Comparison of ENCODE assay signal across 21 mouse cellular contexts in the genomic region with DNA sequence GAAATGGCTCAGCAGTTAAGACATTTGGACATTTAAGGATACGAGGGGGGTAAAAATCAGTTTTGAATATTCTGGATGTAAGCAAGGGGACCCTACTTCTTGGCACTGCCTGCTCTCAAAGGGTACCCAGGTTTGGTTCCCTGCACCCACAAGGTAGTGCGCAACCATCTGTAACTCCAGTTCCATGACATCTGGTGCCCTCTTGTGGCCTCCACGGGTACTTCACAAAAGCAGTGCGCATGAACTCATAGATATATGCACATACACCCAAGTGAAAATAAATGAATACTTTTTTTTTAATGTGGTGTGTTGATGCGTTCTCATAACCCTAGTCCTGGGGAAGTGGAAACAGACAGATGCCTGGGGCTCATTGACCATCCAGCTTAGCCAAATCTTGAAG.
DNase-seq lines count a peak whose midpoint lies in the region; ATAC-seq and TF ChIP-seq lines count a peak whose summit lies in the region.
"Had no signal": no experiment of that assay in that cellular context is flagged by ENCODE, and none has a peak within 500 bp of the region (broad histone marks: within the 10 kb centered on the region; RNA-seq: fewer than 3 reads in every experiment).

No protein-coding gene starts in this region.

- peaks cover 67% of the 10 kb centered on the region for H3K9me3 ChIP-seq in megakaryocyte, embryonic 14.5 days

- DNase-seq in layer of hippocampus, adult 2 months (ENCODE audit: low spot score in 2 of 2): no peak
- DNase-seq in layer of hippocampus, postnatal 10 days (ENCODE audit: low spot score in 2 of 2): no peak
- peak; percentile 15 for DNase-seq in ES-CJ7 (ENCODE audit: low read depth, low spot score)
- peak; percentile 35 for DNase-seq in R1 (ENCODE audit: low read depth, low spot score)
- no peak for DNase-seq in embryo, embryonic 11 days
- DNase-seq: adrenal gland, postnatal 25 days; cerebellum, adult 18-20 months; cerebellum, postnatal 10 days; gastrocnemius, postnatal 10 days; kidney, adult 11 months; kidney, postnatal 25 days; layer of hippocampus, postnatal 36 days; thymus, postnatal 25 days had no signal

- no peak for ATAC-seq in megakaryocyte, adult 5-6 weeks (ENCODE audit: poor library complexity, severe bottlenecking)
- ATAC-seq: CD4-positive, CD25-positive, alpha-beta regulatory T cell, adult 4 months; Patski had no signal

- no peak overlapping the region for H3K4me3 ChIP-seq in layer of hippocampus, adult 2 months
- peak overlapping the region; percentile 55 for H3K4me3 ChIP-seq in megakaryocyte, embryonic 14.5 days (replicated peaks)
- H3K4me3 ChIP-seq: erythroblast, embryonic 14.5 days; heart, embryonic 15.5 days; kidney, embryonic 15.5 days; neural tube, embryonic 13.5 days had no signal

- H3K27me3 ChIP-seq in megakaryocyte, embryonic 14.5 days (replicated peaks): no peaks in the 10 kb centered on the region
- H3K27me3 ChIP-seq: heart, embryonic 15.5 days; kidney, embryonic 15.5 days; neural tube, embryonic 13.5 days; Patski had no signal

- TF ChIP-seq CTCF in layer of hippocampus, adult 2 months (conservative IDR thresholded peaks at IDR 0.05): peak; percentile 36

- H3K4me1 ChIP-seq in megakaryocyte, embryonic 14.5 days: no peaks in the 10 kb centered on the region
- H3K4me1 ChIP-seq: heart, embryonic 15.5 days; kidney, embryonic 15.5 days; neural tube, embryonic 13.5 days had no signal

- no peak overlapping the region for H3K27ac ChIP-seq in layer of hippocampus, adult 2 months
- H3K27ac ChIP-seq: heart, embryonic 15.5 days; kidney, embryonic 15.5 days; neural tube, embryonic 13.5 days had no signal

- no peaks in the 10 kb centered on the region for H3K36me3 ChIP-seq in megakaryocyte, embryonic 14.5 days (replicated peaks; ENCODE audit: low read length)
- H3K36me3 ChIP-seq: heart, embryonic 15.5 days; kidney, embryonic 15.5 days; neural tube, embryonic 13.5 days had no signal

Comparison
In these comparisons a context has a peak if more than half of its experiments do, and no peak if none do; other contexts are left out.
1. DNase-seq: peak in ES-CJ7 (single experiment) and R1 (single experiment); none in layer of hippocampus, adult 2 months (0 of 2), layer of hippocampus, postnatal 10 days (0 of 2) and embryo, embryonic 11 days (single experiment).